Mouse (Mus musculus) small intestine, adult 2 months (tissue): Measurements from ENCODE around the gene 5730522E02Rik. TPM values are rescaled to one million over a fixed set of nuclear protein-coding genes. Genes with fewer than 3 reads are reported as not detected.

Experiments used
- H3K27ac ChIP-seq: fragments of 200-500 bp; 2 replicates; pipeline ENCODE4 v1.5.1; 2012; ENCODE audit warnings: low read depth, low read length, control low read depth, inconsistent platforms; ENCODE audit not compliant: insufficient read depth
- H3K27me3 ChIP-seq: fragments of 200-500 bp; 2 replicates; pipeline ENCODE4 v1.6.1; 2012; ENCODE audit warnings: mild to moderate bottlenecking, moderate library complexity, low read length, inconsistent platforms; ENCODE audit not compliant: control insufficient read depth, insufficient read depth
- H3K36me3 ChIP-seq: fragments of 200-500 bp; 2 replicates; pipeline ENCODE4 v1.6.1; 2012; ENCODE audit warnings: mild to moderate bottlenecking, low read length, control low read depth, inconsistent platforms; ENCODE audit not compliant: control insufficient read depth, insufficient read depth
- H3K4me1 ChIP-seq: fragments of 200-500 bp; 2 replicates; pipeline ENCODE4 v1.6.1; 2012; ENCODE audit warnings: low read length, inconsistent platforms, mixed read lengths; ENCODE audit not compliant: control insufficient read depth, insufficient read depth, insufficient read length
- H3K4me3 ChIP-seq: fragments of 200-500 bp; 2 replicates; pipeline ENCODE4 v1.5.1; 2012; ENCODE audit warnings: low read depth, mild to moderate bottlenecking, control low read depth, inconsistent platforms, low read length, moderate library complexity
- CTCF ChIP-seq: fragments of 200-500 bp; IDR thresholded peaks from 2 replicates; pipeline ENCODE4 v1.5.1; 2012; ENCODE audit warnings: low read depth, mild to moderate bottlenecking, control low read depth, inconsistent platforms, low read length, moderate library complexity, mixed read lengths; ENCODE audit not compliant: insufficient replicate concordance, insufficient read length; ENCODE audit errors: extremely low read depth
- POLR2A ChIP-seq: fragments of 200-500 bp; IDR thresholded peaks from 2 replicates; pipeline ENCODE4 v1.6.1; 2012; ENCODE audit warnings: low read depth, mild to moderate bottlenecking, control low read depth, inconsistent platforms, low read length, moderate library complexity
- WGBS: fragments of 180-500 bp; shearing (Covaris S2); methylation state at CpG from one replicate; pipeline ENCODE4 v1.1.7; 2018; 5-methylcytosine and 5-hydroxymethylcytosine counted together
- polyA plus RNA-seq: library from polyadenylated mRNA; depleted of rRNA; stranded (reverse); fragments of >200 nt; gene quantifications from 2 replicates; pipeline ENCODE4 v1.2.3, GENCODE M21; 2012; rRNA removed

Gene 5730522E02Rik
- polyA plus RNA-seq, 1 experiment: not detected

DNA sequence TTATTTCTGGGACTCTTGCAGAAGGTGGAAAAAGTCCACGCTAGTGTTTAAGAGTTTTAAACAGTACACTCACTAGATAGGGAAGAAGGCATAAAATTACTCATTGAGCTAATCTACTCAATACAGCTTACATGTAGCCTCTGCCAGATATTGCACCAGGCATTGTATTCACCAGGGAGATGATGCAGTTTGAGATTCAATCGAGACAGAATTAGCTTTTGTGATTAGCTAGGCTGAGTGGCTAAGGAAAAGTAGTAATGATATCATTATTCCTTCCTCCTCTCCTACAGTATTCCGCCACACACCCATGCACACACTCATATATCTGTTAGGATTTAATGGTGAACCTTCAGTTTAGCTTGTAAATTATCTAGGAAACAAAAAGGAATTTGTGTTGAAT, 615.8 kb downstream of the 5730522E02Rik start:
- Histone ChIP-seq H3K36me3 (no peaks in the 10 kb centered on the region), H3K4me1 (no peaks in the 10 kb centered on the region), H3K4me3 (no peak overlapping the region), H3K27ac (no peak overlapping the region), H3K27me3 (no peaks in the 10 kb centered on the region)
- TF ChIP-seq CTCF (no peak), POLR2A (no peak)
- WGBS: 73% methylated on average over 3 of the region's 3 CpGs

DNA sequence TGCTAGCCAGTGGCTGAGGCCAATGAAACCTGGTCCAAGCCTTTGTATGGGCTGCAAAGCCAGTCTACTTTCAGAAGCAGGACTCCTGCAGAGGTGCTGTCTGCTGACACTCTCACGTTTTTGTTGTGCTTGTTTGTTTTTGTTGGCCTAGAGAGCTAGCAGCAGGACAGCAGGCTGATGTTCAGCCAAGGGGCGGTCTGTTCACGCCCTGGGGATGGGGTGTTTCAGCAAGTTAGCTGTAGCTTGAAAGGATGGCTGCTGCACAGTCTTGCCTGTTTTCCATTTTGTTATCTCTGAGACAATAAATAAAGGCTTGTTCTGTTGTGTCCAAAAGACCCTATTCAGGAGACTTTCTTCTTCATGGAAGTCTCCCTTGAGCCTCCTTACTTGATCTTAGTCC, 618.3 kb downstream of the 5730522E02Rik start:
- H3K4me1 ChIP-seq: no peaks in the 10 kb centered on the region
- no peaks in the 10 kb centered on the region for H3K27me3 ChIP-seq
- no peak overlapping the region for H3K27ac ChIP-seq
- 36% methylated on average over 3 of the region's 3 CpGs for WGBS
- no peak overlapping the region for H3K4me3 ChIP-seq
- TF ChIP-seq POLR2A: no peak
- TF ChIP-seq CTCF: no peak
- no peaks in the 10 kb centered on the region for H3K36me3 ChIP-seq

DNA sequence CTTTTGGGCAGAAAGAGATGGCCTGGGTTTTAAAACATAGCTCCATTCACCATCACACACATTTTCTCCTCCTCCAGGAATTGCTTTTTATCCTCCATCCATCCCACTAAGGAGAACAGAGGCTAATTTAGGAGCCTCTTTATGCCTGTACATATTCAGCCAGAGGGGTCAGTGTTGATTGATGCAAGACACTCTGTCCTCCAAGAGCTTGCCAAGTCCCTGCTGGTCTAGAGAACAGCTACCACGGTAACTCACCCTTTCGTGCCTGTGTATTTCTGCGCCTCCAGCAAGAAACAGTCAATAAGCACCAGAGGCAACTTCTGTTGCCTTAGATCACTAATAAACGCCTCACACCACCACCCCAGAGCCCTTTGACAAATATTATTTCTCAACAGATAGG, 620.3 kb downstream of the 5730522E02Rik start:
- Histone ChIP-seq H3K4me3 (no peak overlapping the region), H3K4me1 (no peaks in the 10 kb centered on the region), H3K27ac (no peak overlapping the region), H3K27me3 (no peaks in the 10 kb centered on the region), H3K36me3 (no peaks in the 10 kb centered on the region)
- TF ChIP-seq POLR2A (no peak), CTCF (no peak)
- WGBS: 61% methylated on average over 4 of the region's 4 CpGs

DNA sequence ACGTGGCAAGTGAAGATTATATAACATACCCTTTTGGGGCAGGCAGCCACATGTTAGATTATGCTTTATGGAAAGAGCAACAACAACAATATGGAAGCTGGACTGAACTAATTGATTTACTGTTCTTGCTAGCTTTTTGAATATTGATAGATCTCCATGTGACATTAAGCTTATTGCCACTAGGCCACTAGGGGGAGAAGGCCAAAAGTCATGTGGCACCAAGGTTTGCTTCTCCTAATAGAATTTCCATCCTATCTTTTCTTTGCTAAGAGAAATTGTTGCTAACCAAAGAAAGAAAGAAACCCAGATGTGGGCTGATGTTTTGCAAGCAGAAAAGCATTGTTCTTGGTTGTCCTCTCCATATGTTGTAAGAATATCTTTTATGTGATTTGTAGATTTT, 621.1 kb downstream of the 5730522E02Rik start:
- H3K27me3 ChIP-seq: no peaks in the 10 kb centered on the region
- H3K27ac ChIP-seq: no peak overlapping the region
- H3K4me3 ChIP-seq: no peak overlapping the region
- 49% methylated on average over 1 of the region's 1 CpGs for WGBS
- TF ChIP-seq POLR2A (no peak), CTCF (no peak)
- no peaks in the 10 kb centered on the region for H3K36me3 ChIP-seq
- no peaks in the 10 kb centered on the region for H3K4me1 ChIP-seq

DNA sequence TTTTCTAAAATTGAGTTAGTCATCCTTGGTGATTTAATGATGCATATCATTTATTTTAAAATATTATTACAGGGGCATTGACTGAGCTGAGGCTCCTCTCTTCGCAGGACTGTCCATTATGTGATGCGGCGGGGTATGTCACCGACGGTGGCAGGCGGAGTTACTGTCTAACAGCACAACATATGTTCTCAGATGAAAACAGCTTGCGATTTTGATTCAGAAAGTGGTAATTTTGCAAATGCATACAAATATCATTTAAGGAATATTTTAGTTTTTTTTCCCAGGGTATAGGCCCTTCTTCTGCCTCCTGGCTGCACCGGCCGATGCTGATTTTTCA, 636.5 kb downstream of the 5730522E02Rik start:
- 95% methylated on average over 9 of the region's 9 CpGs for WGBS
- H3K4me1 ChIP-seq: no peaks in the 10 kb centered on the region
- no peaks in the 10 kb centered on the region for H3K36me3 ChIP-seq
- H3K27ac ChIP-seq: no peak overlapping the region
- H3K27me3 ChIP-seq: no peaks in the 10 kb centered on the region
- TF ChIP-seq POLR2A (no peak), CTCF (no peak)
- no peak overlapping the region for H3K4me3 ChIP-seq

DNA sequence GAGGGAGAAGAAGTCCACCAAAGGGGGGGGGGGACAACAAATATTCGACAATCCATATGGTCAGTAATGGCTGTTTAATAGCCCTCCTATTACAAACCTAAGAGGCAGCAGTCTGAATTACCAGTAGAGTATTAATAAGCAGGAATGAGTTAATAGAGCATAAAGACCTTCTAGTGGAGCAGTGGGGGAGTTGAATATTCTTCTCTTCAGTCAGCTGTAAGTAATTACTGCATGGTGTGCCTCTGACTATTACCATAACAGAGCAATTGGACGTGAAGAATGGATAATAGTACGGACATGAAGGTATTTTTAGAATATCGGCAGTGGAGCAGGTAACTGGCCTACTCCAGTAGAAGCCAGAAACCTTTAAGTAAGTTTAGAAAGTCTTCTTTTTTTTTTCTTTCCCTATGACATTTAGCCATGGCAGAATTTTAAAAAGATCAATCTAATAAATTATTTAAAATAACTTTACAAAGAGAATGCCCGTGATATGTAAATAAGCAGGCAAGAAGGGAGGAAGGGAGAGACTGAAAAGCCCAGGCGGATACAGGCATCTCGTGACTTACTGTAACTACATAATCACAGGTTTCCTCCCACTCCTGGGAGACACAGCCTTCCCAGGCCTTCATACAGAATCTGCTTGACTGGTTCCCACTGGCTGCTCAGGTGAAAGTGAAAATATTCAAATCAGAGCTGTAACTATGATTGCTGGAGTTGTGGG, 637.0 kb downstream of the 5730522E02Rik start:
- 76% methylated on average over 7 of the region's 7 CpGs for WGBS
- Histone ChIP-seq H3K27me3 (no peaks in the 10 kb centered on the region), H3K27ac (no peak overlapping the region), H3K36me3 (no peaks in the 10 kb centered on the region), H3K4me3 (no peak overlapping the region), H3K4me1 (no peaks in the 10 kb centered on the region)
- no peak for TF ChIP-seq POLR2A
- no peak for TF ChIP-seq CTCF

DNA sequence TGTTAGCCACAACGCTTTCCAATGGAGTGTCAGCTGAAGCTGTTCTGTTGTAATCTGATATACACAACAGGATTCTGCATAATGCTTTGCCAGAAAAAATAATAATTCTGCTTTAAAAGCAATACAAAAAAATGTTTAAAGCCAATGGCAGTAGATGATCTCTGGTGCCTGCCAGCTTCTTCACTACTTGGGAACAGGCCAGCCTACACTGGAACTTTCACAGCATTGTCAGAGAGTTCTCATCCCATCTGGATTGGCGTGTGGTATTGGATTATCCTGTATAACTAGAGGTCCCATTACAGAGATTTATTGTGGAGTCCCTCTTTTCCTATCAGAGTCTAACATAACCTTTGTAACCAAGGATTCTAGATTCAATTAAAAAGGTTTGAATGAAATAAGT, 639.2 kb downstream of the 5730522E02Rik start:
- 70% methylated on average over 2 of the region's 2 CpGs for WGBS
- Histone ChIP-seq H3K4me1 (no peaks in the 10 kb centered on the region), H3K36me3 (no peaks in the 10 kb centered on the region), H3K4me3 (no peak overlapping the region), H3K27me3 (no peaks in the 10 kb centered on the region), H3K27ac (no peak overlapping the region)
- TF ChIP-seq CTCF: no peak
- TF ChIP-seq POLR2A: no peak

Other genes with a start within 250 kb of the 5730522E02Rik start
- gene Fancl, start 175.4 kb upstream of the 5730522E02Rik start, polyA plus RNA-seq: 0.15 and 0.27 TPM in 2 replicates